Mouse (Mus musculus) CH12F3 (cell line): ENCODE measurements around the gene Gm20489.

ENCODE experiments used
- in situ Hi-C: fragments of 300-500 bp; cut with MboI; formaldehyde crosslinking; loops from 2 replicates; pipeline ENCODE4 v1.14.3; 2020; ENCODE audit warnings: low sequenced_read_pairs

Gene Gm20489

DNA sequence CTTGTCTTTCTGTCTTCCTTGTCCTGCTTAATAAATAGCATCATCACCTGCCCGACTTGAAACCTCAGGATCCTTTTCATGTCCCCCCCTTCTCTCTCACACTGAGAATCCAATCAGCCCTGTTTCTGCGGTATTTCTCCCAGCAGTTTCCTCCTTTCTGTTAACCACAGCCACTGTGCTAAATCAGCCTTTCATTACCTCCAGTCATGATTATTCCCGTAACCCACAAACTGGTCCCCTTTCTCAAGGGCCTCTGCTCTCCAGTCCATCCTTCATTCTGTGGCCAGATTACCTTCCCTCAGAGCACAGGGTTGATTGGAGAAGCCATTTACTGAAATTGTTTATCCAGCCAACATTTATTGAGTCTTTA lies at the start of gene Gm20489:
Gene Gm20489 (minus strand): TSS at position 269 of the 370 bp plus-strand sequence.
- in situ Hi-C loops = no loop called here

DNA sequence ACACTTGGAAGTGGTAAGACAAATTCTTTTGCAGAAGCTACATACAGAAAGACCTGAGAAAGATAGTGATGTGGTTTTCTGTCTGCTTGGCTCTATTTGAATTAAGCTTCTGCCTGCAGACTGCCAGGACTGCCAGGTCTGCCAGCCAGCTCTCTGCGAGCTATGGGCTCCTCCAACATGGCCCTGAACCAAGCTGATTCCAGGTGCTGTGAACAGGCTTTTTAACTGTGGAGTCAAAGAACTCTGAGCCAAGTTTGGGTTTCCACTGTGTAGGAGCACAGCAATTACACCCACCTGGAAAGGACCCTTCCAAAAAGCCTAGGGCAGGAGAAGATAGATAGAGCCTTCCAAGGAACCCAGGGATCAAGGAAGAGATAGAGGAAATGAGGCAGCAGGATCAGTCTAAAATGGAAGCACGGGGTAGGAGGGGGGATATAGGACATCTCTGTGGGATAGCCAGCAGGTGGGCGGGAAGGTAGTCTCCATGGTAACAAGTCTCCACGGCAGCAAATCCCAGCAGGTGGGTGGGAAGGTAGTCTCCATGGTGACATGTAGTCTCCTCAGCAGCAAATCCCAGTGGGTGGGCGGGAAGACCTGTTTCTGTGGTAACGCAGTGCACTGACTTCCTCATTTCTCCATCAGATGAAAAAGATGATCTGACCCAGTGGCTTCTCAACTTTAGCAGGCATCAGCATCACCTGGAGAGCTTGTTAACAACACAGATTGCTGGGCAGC lies 45.0 kb upstream of the Gm20489 start:
- in situ Hi-C loops = no loop called here

GRCm38 (mm10) chrX:101309299-101309698 lies 40.5 kb upstream of the Gm20489 start:
- in situ Hi-C loops = no loop called here

- in situ Hi-C loops = no loop called here
These were observed 35.8 kb upstream of the Gm20489 start for GRCm38 (mm10) chrX:101304646-101305045.

DNA sequence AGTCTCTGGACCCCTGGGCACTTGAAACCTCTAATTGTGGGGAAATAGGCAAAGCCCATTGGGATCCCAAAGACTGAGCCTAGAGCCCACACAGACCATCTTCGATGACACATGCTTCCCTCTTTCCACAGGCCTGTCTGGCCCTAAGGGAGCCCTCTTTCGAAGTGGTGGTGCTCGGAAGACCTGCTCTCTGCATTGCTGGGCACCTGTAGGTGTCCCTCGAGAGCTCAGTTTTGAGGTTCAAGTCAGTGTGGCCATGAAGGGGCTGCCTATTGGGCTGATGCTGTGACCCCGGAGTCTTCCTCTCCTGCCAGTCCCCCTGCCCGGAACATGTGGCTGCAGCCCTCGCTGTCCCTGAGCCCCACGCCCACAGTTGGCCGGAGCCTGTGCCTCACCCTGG lies 32.8 kb upstream of the Gm20489 start:
- in situ Hi-C loops = no loop called here

- in situ Hi-C loops = no loop called here
These were observed 31.7 kb upstream of the Gm20489 start for GRCm38 (mm10) chrX:101300427-101301030.

DNA sequence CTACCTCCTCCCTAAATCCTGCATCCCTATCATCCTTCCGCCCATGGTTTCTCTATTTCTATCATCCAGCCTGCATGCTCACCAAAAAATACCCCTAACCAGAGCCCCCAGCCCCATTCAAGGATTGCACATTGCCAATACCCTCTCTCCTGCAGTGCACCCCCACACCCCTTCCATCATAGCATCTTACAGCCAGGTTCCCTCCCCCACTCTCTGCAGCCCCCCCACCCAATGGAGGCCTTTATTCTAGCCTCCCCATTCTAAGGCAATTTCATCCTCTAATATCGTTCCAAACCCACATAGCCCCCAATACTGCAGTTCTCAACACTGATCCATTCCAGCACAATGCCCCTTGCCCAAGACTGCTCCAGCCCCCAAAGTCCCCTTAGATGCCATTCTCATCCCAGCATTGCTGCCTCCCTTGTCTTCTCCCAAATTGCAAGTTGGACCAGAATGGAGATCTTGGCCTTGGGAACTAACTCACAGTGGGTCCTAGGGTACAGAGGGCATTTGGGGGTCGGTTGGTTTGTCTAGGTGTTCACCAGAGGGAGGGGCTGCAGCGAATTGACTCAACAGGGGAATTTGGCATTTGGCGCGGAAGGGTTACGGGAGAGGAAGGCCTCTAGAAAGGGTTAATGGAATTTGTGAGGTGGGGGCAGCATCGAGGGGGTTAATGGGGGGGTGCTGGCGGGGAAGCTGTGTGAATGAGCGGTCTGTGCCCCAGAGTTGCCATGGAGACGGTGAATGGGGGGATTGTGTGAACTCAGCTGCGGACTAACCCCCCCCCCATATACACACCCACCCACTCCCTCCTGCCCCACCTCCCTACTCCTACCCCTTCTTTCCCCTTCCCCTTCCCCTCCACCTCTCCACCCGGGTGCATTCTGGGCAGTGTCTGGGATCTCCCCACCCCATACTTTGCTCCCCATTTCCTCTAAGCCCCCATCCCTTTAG lies 30.9 kb upstream of the Gm20489 start:
- in situ Hi-C loops = no loop called here

GRCm38 (mm10) chrX:101299055-101299454 lies 30.2 kb upstream of the Gm20489 start, which contains the start of gene Nlgn3:
TSS of gene Nlgn3 (plus strand) at chrX:101299168.
- in situ Hi-C loops = no loop called here

- in situ Hi-C loops = no loop called here
These were observed 21.3 kb upstream of the Gm20489 start for GRCm38 (mm10) chrX:101290111-101290510.

DNA sequence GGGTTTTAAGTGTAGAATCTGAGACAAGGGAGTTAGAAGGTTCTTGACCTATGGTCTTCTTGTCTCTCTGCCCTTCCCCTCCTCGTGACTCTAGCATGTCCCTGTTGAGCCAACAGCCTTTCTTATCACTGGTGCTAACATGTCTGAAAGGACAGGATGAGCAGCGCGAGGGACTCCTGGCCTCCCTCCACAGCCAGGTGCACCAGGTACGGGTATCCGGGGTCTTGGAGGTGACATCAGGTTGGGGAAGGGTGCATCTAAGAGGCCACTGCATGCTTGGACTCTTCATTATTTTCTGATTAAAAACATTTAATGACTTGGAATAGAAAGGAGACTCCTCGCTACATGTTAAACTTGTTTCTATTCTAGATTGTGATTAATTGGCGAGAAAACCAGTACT lies 20.2 kb upstream of the Gm20489 start:
- in situ Hi-C loops = no loop called here

DNA sequence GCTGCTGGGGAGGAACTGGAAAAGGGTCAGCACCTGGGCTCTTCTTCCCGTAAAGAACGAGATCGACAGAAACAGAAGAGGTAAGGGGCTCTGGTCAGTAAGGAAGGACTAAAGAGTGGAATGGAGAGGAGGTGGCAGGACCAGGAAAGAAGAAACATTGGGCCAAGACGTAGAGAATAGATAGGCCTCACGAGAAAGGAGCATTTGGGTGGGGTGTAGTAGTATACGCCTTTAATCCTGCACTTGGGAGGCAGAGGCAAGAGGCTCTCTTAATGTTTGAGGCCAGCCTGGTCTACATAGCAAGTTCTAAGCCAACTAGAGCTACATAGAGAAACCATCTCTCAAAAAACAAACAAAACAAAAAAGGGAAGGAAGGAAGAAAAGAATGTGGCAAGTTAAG lies 19.6 kb upstream of the Gm20489 start:
- in situ Hi-C loops = no loop called here

DNA sequence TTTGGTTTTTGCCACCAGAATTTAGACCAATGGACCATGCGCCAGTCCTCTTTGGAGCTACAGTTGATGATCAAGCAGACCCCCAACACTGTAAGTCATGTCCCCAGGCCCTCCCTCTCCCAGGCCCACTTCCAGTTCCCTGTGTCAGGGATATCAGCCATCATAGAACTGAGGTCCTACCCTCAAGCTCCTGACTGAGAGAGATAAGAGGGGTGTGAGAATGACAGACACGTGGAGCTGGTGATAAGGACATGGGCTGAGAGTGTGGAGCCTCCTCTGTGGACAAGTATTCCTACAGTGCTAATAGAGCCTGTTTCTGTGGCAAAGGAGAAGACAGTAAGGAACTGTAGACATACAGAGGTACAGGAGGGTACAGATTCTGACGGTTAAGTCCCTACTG lies 18.7 kb upstream of the Gm20489 start:
- in situ Hi-C loops = no loop called here

GRCm38 (mm10) chrX:101285953-101286670 lies 17.3 kb upstream of the Gm20489 start:
- in situ Hi-C loops = no loop called here

GRCm38 (mm10) chrX:101285534-101285933 lies 16.7 kb upstream of the Gm20489 start:
- in situ Hi-C loops = no loop called here

DNA sequence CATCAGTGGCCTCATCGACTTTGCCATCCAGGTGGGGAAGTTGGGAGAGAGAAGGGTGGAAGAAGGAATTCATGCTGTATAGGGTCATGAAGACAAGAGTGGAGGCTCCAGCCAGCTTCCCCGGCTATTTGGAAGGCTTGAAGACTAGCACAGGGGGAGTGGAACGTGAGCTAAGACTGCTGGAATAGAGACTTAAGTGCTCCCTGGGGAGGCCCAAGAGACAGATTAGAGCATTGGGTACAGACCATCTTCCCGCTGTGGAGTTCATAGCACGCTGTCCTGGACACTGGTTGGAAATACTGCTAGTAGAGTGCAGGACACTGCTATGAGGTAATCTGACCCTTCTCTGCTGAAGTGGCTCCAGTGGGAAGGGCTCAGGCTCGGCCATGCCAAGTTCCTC lies 14.0 kb upstream of the Gm20489 start:
- in situ Hi-C loops = no loop called here

DNA sequence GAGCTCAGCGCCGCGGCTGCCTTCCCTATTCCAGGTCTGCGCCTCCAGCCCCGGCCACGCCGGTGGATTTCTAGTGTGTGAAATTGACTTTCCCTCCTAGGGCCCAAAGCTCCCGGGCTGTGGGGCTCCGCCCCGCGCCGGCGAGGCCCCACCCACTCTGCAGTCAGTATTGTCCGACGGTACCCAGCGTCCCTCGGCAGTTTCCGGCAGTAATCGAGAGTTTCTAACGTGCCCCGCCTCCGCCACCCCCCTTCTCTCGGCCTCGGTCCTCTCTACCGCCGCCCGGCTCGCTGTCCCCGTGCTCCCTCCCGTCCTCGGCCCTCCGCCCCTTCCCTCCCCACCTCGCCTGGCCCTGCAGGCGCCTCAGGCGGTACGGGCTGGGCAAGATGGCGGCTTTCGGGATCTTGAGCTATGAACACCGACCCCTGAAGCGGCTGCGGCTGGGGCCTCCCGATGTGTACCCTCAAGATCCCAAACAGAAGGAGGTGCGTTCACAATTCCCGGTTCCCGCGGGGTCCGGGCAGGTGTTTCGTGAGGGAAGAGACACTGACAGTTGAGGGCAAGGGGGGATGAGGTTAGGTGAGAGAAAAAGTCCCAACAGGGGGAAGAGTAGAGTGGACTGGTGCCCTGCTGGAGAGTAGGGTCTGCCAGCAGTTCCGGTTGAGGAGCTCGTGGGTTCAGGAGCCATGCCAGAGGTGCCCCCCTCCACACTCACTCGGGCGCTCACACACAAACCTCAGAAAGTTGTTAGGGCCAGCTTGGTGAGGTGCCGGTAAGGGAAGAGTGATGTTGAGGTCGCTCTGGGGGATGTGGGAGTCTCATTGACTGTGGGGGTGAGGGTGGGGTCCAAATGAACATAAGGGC lies 5.3 kb upstream of the Gm20489 start, which contains the start of gene Med12:
Gene Med12 (plus strand): TSS at position 156 of the 864 bp plus-strand sequence.
- in situ Hi-C loops = no loop called here

DNA sequence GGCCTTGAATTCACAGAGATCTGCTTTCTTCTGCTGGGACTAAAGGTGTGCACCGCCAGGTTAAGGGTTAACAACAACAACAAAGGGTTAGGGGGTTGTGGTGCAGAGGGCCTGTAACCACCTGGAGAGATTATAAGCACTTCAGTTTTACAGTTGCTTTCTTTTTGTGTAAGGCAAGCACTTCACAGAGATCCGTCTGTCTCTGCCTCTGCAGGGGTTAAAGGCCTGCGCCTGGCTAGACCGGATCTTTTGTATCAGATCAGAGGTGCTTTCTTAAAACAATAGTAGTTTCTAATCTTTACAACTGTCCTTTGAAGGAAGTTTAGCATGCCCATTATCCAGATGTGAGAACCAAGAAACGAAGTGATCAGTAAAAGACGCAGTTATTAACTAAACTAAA lies 4.6 kb upstream of the Gm20489 start:
- in situ Hi-C loops = no loop called here

DNA sequence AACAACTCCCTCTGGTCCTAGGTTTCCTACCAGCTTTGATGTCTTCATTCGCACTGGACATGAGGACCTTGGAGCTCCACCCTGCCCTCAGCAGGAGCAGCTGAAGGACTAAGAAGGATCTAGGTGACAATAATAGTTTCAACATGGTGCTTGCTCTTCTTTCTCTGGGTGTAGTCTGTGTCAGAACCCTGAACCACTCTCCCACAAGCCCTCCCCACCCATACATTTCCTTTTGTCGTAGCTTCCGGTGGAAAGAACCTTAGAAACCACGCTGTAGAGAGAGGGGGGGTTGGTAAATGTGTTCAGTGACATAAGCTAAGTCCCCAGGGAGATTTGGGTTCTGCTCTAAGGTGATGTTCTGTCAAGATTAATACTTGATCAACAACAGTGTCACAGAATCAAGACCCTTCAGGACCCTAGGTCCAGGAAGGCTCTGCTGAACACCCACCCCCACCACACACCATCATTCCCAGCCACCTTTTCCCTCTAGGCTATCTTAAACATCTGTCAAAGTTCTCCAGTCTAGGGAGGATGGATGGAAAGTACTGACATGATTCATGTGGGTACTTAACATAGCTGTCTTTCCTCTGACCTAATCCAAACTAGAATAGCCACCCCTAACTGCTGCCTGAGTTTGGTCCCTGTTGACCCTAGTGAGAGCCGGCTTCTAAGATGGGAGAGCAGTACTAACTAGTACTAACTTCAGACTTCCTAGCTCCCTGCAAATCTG lies 633 bp downstream of the Gm20489 start, which contains the start of gene Il2rg:
Gene Il2rg (minus strand): TSS at position 231 of the 730 bp plus-strand sequence.
- in situ Hi-C loops = no loop called here

DNA sequence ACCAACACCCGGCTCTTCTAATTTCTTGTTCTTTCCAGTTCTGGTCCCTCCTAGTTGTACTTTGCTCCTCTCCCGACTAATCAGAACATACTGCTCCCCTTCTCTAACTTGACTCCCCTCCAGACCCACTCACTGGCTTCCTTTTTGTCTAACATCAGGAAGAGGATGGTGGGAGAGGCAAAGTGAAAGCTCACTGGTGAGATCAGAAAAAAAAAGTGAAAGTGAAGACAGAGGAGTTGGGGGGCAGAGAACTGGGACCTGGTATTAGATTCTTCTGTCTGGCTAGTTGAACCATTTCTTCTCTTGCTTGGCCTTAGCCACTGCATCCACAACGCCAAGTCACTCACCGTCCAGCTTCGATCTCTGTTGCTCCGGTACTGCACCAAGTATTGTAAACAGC lies 2.2 kb downstream of the Gm20489 start:
- in situ Hi-C loops = no loop called here
